Mouse (Mus musculus) forebrain, embryonic 11.5 days (tissue): Measurements from ENCODE around the gene Zfp384. TPM values are rescaled to one million over a fixed set of nuclear protein-coding genes. Genes with fewer than 3 reads are reported as not detected.

ENCODE experiments used
- ATAC-seq: fragments of 200-750 bp; cut with Nextera tagmentation; replicated peaks from 2 replicates; pipeline ENCODE4 v1.8.0; 2017; ENCODE audit warnings: moderate TSS enrichment; ENCODE audit not compliant: low FRiP score
- DNase-seq: peaks from one replicate; pipeline ENCODE4 v3.0.0-alpha.2; 2017; ENCODE audit warnings: low spot score
- H3K27ac ChIP-seq: fragments of 300-500 bp; sonication (generic); 2 replicates; pipeline ENCODE4 v1.5.1; 2014; ENCODE audit warnings: low read depth, low read length
- H3K27me3 ChIP-seq: fragments of 300-500 bp; sonication (generic); 2 replicates; pipeline ENCODE4 v1.6.1; 2014; ENCODE audit warnings: mild to moderate bottlenecking, low read length, mixed read lengths; ENCODE audit not compliant: control insufficient read depth, insufficient read depth
- H3K36me3 ChIP-seq: fragments of 300-500 bp; sonication (generic); 2 replicates; pipeline ENCODE4 v1.6.1; 2014; ENCODE audit warnings: mild to moderate bottlenecking, low read length, moderate library complexity, mixed read lengths; ENCODE audit not compliant: control insufficient read depth, insufficient read depth
- H3K4me1 ChIP-seq: fragments of 300-500 bp; sonication (generic); replicated peaks from 2 replicates; pipeline ENCODE4 v1.6.1; 2014; ENCODE audit warnings: low read length, mixed read lengths; ENCODE audit not compliant: control insufficient read depth, insufficient read depth
- H3K4me2 ChIP-seq: fragments of 300-500 bp; sonication (generic); 2 replicates; pipeline ENCODE4 v1.6.1; 2014; ENCODE audit warnings: low read depth, mild to moderate bottlenecking, low read length, moderate library complexity, mixed read lengths; ENCODE audit not compliant: severe bottlenecking
- H3K4me3 ChIP-seq: fragments of 300-500 bp; sonication (generic); 2 replicates; pipeline ENCODE4 v1.5.1; 2014; ENCODE audit warnings: low read depth, low read length
- H3K9ac ChIP-seq: fragments of 300-500 bp; sonication (generic); 2 replicates; pipeline ENCODE4 v1.6.1; 2014; ENCODE audit warnings: low read length
- H3K9me3 ChIP-seq: fragments of 300-500 bp; sonication (generic); 2 replicates; pipeline ENCODE4 v1.6.1; 2016; ENCODE audit warnings: low read length, mixed read lengths; ENCODE audit not compliant: control insufficient read depth
- WGBS: fragments of 180-500 bp; shearing (Covaris S2); extraction: QIAGEN DNeasy Blood & Tissue Kit; methylation state at CpG from one replicate; pipeline ENCODE4 v1.1.7; 2014; 5-methylcytosine and 5-hydroxymethylcytosine counted together
- polyA plus RNA-seq: library from polyadenylated mRNA; unstranded; fragments of >200 nt; fragmentation: Nextera tagmentation; extraction: Ambion mirVana; gene quantifications from 2 replicates; pipeline ENCODE4 v1.2.1, GENCODE M21; 2014

Gene Zfp384
- polyA plus RNA-seq, 1 experiment from 2014 or later, result 9.0 TPM

GRCm38 (mm10) chr6:125031604-125032003, 22.7 kb downstream of the Zfp384 start:
- 89% methylated on average over 16 of the region's 16 CpGs for WGBS
- H3K4me2 ChIP-seq, result no peak overlapping the region
- H3K36me3 ChIP-seq, result peaks cover 18% of the 10 kb centered on the region; the same call in 1 of the 2 replicates
- no peaks in the 10 kb centered on the region for H3K4me1 ChIP-seq
- no peak for DNase-seq
- no peak overlapping the region for H3K4me3 ChIP-seq
- no peak overlapping the region for H3K9ac ChIP-seq
- H3K27ac ChIP-seq, result no peak overlapping the region
- ATAC-seq, result no peak
- H3K27me3 ChIP-seq, result no peaks in the 10 kb centered on the region
- no peaks in the 10 kb centered on the region for H3K9me3 ChIP-seq

GRCm38 (mm10) chr6:125038666-125039065, 29.7 kb downstream of the Zfp384 start:
- H3K9ac ChIP-seq, result no peak overlapping the region
- ATAC-seq (no peak), DNase-seq (no peak)
- WGBS, result 92% methylated on average over 4 of the region's 4 CpGs
- no peaks in the 10 kb centered on the region for H3K9me3 ChIP-seq
- no peaks in the 10 kb centered on the region for H3K27me3 ChIP-seq
- H3K36me3 ChIP-seq, result peaks cover 4% of the 10 kb centered on the region; the same call in 1 of the 2 replicates
- peaks cover 2% of the 10 kb centered on the region; the same call in 1 of the 2 replicates for H3K4me1 ChIP-seq
- peak overlapping the region; percentile 39; the same call in 1 of the 2 replicates for H3K4me2 ChIP-seq
- no peak overlapping the region for H3K27ac ChIP-seq
- no peak overlapping the region for H3K4me3 ChIP-seq

GRCm38 (mm10) chr6:125039131-125039530, 30.2 kb downstream of the Zfp384 start:
- no peak for DNase-seq
- no peaks in the 10 kb centered on the region for H3K27me3 ChIP-seq
- WGBS, result 5% methylated on average over 8 of the region's 8 CpGs
- H3K9me3 ChIP-seq, result no peaks in the 10 kb centered on the region
- ATAC-seq, result no peak; the same call in 1 of the 2 replicates
- peaks cover 4% of the 10 kb centered on the region; the same call in 1 of the 2 replicates for H3K36me3 ChIP-seq
- H3K27ac ChIP-seq, result 0 out of 2 replicates have a peak overlapping the region, but pooled peaks have one; percentile 31
- H3K9ac ChIP-seq, result peak overlapping the region; percentile 1; the same call in 1 of the 2 replicates
- H3K4me2 ChIP-seq, result peak overlapping the region; percentile 39
- peak overlapping the region; percentile 46; the same call in 1 of the 2 replicates for H3K4me3 ChIP-seq
- peaks cover 2% of the 10 kb centered on the region; the same call in 1 of the 2 replicates for H3K4me1 ChIP-seq

- peaks cover 2% of the 10 kb centered on the region; the same call in 1 of the 2 replicates for H3K4me1 ChIP-seq
- DNase-seq (peak; percentile 90), ATAC-seq (peak; percentile 96)
- H3K27me3 ChIP-seq, result no peaks in the 10 kb centered on the region
- H3K36me3 ChIP-seq, result peaks cover 5% of the 10 kb centered on the region; the same call in 1 of the 2 replicates
- peak within 1 kb of the TSS; percentile 58 for H3K9ac ChIP-seq
- no peaks in the 10 kb centered on the region for H3K9me3 ChIP-seq
- 0 out of 2 replicates have a peak within 1 kb of the TSS, but pooled peaks have one; percentile 31 for H3K27ac ChIP-seq
- peak within 1 kb of the TSS; percentile 46 for H3K4me3 ChIP-seq
- under 1% methylated on average over 26 of the region's 26 CpGs for WGBS
- H3K4me2 ChIP-seq, result peak within 1 kb of the TSS; percentile 77
These were observed 30.7 kb downstream of the Zfp384 start, which contains the start of gene Ing4 for GRCm38 (mm10) chr6:125039533-125040153. Gene Ing4, plus strand, starts transcription at chr6:125039760.

GRCm38 (mm10) chr6:125040221-125040620, 31.3 kb downstream of the Zfp384 start:
- WGBS, result 17% methylated on average over 7 of the region's 7 CpGs
- H3K4me3 ChIP-seq, result peak overlapping the region; percentile 46
- H3K36me3 ChIP-seq, result peaks cover 7% of the 10 kb centered on the region; the same call in 1 of the 2 replicates
- DNase-seq, result no peak
- ATAC-seq, result no peak
- H3K4me1 ChIP-seq, result peaks cover 2% of the 10 kb centered on the region; the same call in 1 of the 2 replicates
- H3K27ac ChIP-seq, result no peak overlapping the region
- peak overlapping the region; percentile 77 for H3K4me2 ChIP-seq
- H3K27me3 ChIP-seq, result no peaks in the 10 kb centered on the region
- H3K9me3 ChIP-seq, result no peaks in the 10 kb centered on the region
- peak overlapping the region; percentile 58 for H3K9ac ChIP-seq

- H3K9ac ChIP-seq, result no peak overlapping the region
- no peaks in the 10 kb centered on the region for H3K9me3 ChIP-seq
- peaks cover 3% of the 10 kb centered on the region; the same call in 1 of the 2 replicates for H3K36me3 ChIP-seq
- H3K4me2 ChIP-seq, result no peak overlapping the region
- DNase-seq (no peak), ATAC-seq (no peak)
- no peak overlapping the region for H3K4me3 ChIP-seq
- no peaks in the 10 kb centered on the region for H3K27me3 ChIP-seq
- no peak overlapping the region for H3K27ac ChIP-seq
- WGBS, result 93% methylated on average over 7 of the region's 7 CpGs
- peaks cover 2% of the 10 kb centered on the region; the same call in 1 of the 2 replicates for H3K4me1 ChIP-seq
These were observed 32.1 kb downstream of the Zfp384 start for GRCm38 (mm10) chr6:125041047-125041446.

GRCm38 (mm10) chr6:125042081-125042480, 33.1 kb downstream of the Zfp384 start:
- no peak for DNase-seq
- ATAC-seq, result no peak
- no peak overlapping the region for H3K4me3 ChIP-seq
- H3K36me3 ChIP-seq, result peaks cover 3% of the 10 kb centered on the region; the same call in 1 of the 2 replicates
- 96% methylated on average over 7 of the region's 7 CpGs for WGBS
- H3K27ac ChIP-seq, result no peak overlapping the region
- H3K27me3 ChIP-seq, result no peaks in the 10 kb centered on the region
- no peak overlapping the region for H3K9ac ChIP-seq
- peaks cover 2% of the 10 kb centered on the region; the same call in 1 of the 2 replicates for H3K4me1 ChIP-seq
- no peaks in the 10 kb centered on the region for H3K9me3 ChIP-seq
- no peak overlapping the region for H3K4me2 ChIP-seq

- Histone ChIP-seq H3K36me3 (peaks cover 6% of the 10 kb centered on the region), H3K9me3 (no peaks in the 10 kb centered on the region), H3K27ac (no peak overlapping the region), H3K9ac (no peak overlapping the region), H3K4me3 (no peak overlapping the region), H3K4me2 (no peak overlapping the region), H3K4me1 (no peaks in the 10 kb centered on the region), H3K27me3 (no peaks in the 10 kb centered on the region)
- DNase-seq, result peak; percentile 89
- WGBS, result 46% methylated on average over 5 of the region's 5 CpGs
- ATAC-seq, result peak; percentile 47; the same call in 1 of the 2 replicates
These were observed 37.7 kb downstream of the Zfp384 start for GRCm38 (mm10) chr6:125046691-125047090.
